Mouse (Mus musculus): ENCODE data around the gene Wars2.

DNA sequence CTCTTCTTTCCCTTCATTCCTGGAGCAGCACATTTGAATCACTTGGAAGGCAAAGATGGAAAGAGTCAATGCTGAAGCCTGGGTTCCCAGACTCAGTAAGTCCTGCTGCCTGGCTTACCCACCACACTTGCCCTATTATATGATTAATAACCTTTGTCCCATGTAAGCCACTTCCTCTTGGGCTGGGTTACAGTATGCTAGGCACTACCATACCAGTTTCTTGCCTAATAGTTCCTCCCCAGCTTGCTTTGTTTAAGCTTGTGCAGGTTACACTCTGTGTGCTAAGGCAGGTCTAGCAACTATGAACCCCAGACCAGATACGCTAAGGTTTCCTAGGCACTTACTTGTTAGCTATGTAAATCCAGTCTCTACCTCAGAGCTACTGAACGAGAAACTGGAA is 86.9 kb downstream of the Wars2 start:
- TF ChIP-seq GATA1 (IDR thresholded peaks at IDR 0.05; ENCODE audit: borderline replicate concordance, low read length) (no peak), FLI1 (IDR thresholded peaks at IDR 0.05; ENCODE audit: low read length) (no peak)
